Mouse (Mus musculus): ENCODE measurements around the gene Wbp2nl. TPM values are rescaled to one million over a fixed set of nuclear protein-coding genes. Genes with fewer than 3 reads are reported as not detected.

Wbp2nl gene
- total and polyA plus RNA-seq, 2 experiments from 2014 or later: not detected

DNA sequence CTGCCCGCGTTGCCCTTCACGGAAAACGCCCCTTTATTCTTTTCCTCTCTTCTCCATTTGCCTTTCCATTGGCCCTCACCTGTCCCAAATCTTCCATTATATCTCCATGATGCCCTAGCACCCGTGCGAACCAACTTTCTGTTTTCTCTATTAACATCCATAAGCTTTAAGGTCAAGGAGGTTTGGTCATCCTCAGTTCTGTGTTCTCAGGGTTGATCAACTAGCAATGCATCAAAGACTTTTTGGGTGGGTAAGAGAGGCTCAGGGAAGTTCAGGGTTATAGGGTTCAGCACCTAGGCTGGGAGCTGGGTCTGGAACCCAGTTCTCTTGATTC is 24.2 kb upstream of the Wbp2nl start, which contains the start of gene Sept3:
Sept3 (plus strand) TSS at position 301 of the 334 bp plus-strand sequence.
- TF ChIP-seq CTCF (IDR thresholded peaks at IDR 0.05; ENCODE audit: low read depth) (no peak), EP300 (IDR thresholded peaks at IDR 0.05; ENCODE audit: low read depth) (no peak)
- no peak for ATAC-seq (ENCODE audit: insufficient read depth, low read depth)
- Histone ChIP-seq H3K9me3 (replicated peaks; ENCODE audit: control insufficient read depth, low read length) (no peaks in the 10 kb centered on the region), H3K36me3 (replicated peaks; ENCODE audit: control insufficient read depth, insufficient read depth, low read length) (no peaks in the 10 kb centered on the region), H3K27ac (ENCODE audit: low read depth) (no peak within 1 kb of the TSS), H3K4me3 (ENCODE audit: low read depth, low read length) (peak within 1 kb of the TSS; percentile 47), H3K9ac (replicated peaks; ENCODE audit: low read depth, low read length) (no peak within 1 kb of the TSS; the same call in 1 of the 2 replicates), H3K27me3 (ENCODE audit: control insufficient read depth, insufficient read depth, low read length) (peaks cover 46% of the 10 kb centered on the region), H3K4me1 (ENCODE audit: control insufficient read depth, insufficient read depth) (peaks cover 10% of the 10 kb centered on the region), H3K4me2 (ENCODE audit: low read depth, low read length) (peak within 1 kb of the TSS; percentile 85)
- 22% methylated on average over 6 of the region's 6 CpGs for WGBS
- no peak for DNase-seq (ENCODE audit: low spot score)

DNA sequence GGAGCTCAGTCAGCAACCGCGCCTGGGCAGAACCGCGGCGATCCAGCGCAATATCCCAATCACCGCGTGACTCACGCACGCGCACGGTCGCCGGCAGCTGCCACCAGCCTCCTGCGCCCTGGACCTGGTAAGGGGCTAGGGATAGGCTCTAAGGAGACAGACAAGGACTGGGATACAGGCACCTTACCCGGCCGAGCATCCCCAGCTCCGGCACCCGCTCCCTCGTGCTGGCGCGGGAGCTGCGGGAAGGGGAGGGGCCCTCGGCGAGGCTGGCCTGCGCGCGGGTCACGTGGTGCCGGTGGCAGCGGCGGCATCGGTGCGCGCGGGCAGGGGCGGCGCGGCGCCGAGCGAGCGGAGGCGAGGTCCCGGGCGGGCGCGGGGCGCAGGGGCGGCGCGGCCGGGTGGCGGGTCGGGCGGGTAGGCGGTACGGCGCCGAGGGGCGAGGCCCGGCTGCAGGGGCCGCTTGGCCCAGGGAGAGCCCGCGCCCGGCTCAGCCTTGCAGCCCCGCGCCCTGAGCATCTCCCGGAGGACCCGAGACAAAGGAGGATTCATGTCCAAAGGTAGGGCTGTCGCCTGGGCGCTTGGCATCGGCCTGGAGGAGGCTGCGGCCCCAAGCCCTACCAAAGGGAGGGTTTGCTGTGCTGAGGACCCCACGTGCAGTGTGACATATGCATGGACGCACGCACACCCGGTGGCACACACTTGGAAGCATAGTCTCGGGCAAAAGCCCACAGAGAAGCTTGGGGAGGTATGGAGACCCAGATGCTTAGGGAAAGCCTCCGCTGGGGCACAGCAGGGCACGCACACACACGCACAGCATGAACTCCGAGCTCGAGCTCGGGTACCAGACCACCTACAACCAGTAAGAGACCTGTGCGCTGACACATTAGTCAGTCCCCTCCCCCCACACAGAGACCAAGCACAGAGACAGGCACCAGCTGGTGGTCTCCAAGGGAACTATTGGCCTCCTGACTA is 23.5 kb upstream of the Wbp2nl start:
- TF ChIP-seq CTCF (IDR thresholded peaks at IDR 0.05; ENCODE audit: low read depth) (no peak), EP300 (IDR thresholded peaks at IDR 0.05; ENCODE audit: low read depth) (no peak)
- H3K27ac ChIP-seq (ENCODE audit: low read depth): no peak overlapping the region
- ATAC-seq (ENCODE audit: insufficient read depth, low read depth) (peak; percentile 43; the same call in 1 of the 2 replicates), DNase-seq (ENCODE audit: low spot score) (no peak)
- H3K9me3 ChIP-seq (replicated peaks; ENCODE audit: control insufficient read depth, low read length): no peaks in the 10 kb centered on the region
- peak overlapping the region; percentile 85 for H3K4me2 ChIP-seq (ENCODE audit: low read depth, low read length)
- H3K4me3 ChIP-seq (ENCODE audit: low read depth, low read length): peak overlapping the region; percentile 47
- under 1% methylated on average over 66 of the region's 86 CpGs for WGBS
- H3K27me3 ChIP-seq (ENCODE audit: control insufficient read depth, insufficient read depth, low read length): peaks cover 46% of the 10 kb centered on the region
- no peak overlapping the region; the same call in 1 of the 2 replicates for H3K9ac ChIP-seq (replicated peaks; ENCODE audit: low read depth, low read length)
- H3K36me3 ChIP-seq (replicated peaks; ENCODE audit: control insufficient read depth, insufficient read depth, low read length): no peaks in the 10 kb centered on the region
- peaks cover 12% of the 10 kb centered on the region for H3K4me1 ChIP-seq (ENCODE audit: control insufficient read depth, insufficient read depth)

DNA sequence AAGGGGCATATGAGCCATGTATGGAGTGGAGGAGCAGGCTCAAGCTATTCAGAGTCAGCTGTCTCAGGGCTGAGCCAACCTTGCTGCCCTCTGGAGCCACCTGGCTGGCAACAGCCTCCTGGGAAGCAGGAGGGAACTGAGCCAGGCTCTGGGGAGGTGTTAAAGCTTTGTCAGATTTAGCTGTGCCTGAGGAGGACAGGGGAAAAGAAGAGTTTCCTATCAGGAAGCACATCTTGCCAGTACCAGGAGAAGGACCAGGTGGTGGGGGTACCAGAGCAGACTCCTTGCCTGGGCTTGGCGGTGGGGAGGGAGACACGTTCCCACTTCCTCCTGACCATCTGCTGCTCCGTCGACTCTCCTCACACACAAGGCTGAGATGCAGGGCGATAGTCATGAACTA is 21.2 kb upstream of the Wbp2nl start:
- DNase-seq (ENCODE audit: low spot score) (no peak), ATAC-seq (ENCODE audit: insufficient read depth, low read depth) (no peak)
- H3K4me1 ChIP-seq (ENCODE audit: control insufficient read depth, insufficient read depth): peaks cover 21% of the 10 kb centered on the region
- no peak overlapping the region for H3K9ac ChIP-seq (replicated peaks; ENCODE audit: low read depth, low read length)
- peaks cover 34% of the 10 kb centered on the region for H3K27me3 ChIP-seq (ENCODE audit: control insufficient read depth, insufficient read depth, low read length)
- no peaks in the 10 kb centered on the region for H3K36me3 ChIP-seq (replicated peaks; ENCODE audit: control insufficient read depth, insufficient read depth, low read length)
- H3K4me2 ChIP-seq (ENCODE audit: low read depth, low read length): no peak overlapping the region
- no peak overlapping the region for H3K27ac ChIP-seq (ENCODE audit: low read depth)
- 64% methylated on average over 5 of the region's 5 CpGs for WGBS
- H3K4me3 ChIP-seq (ENCODE audit: low read depth, low read length): no peak overlapping the region
- TF ChIP-seq CTCF (IDR thresholded peaks at IDR 0.05; ENCODE audit: low read depth) (no peak), EP300 (IDR thresholded peaks at IDR 0.05; ENCODE audit: low read depth) (no peak)
- H3K9me3 ChIP-seq (replicated peaks; ENCODE audit: control insufficient read depth, low read length): no peaks in the 10 kb centered on the region

DNA sequence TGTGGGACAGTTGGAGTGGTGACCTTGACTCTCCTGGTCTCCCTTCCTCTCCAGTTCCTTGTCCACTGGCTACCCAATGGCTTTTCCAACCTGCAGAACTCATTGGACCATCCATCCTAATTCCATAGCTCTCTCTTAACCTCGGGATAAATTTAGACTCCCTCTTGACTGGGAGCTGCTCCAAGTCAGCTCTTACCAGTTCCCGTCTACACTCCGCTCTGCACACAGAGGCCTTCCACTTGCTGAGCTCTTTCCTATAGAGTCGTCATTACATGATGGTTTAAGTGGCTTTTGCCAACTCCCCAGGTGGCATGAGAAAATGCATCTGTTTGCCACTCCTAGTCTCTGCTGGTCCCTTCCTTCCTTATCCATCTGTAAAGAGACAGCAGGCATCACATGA is 18.1 kb upstream of the Wbp2nl start:
- no peaks in the 10 kb centered on the region for H3K9me3 ChIP-seq (replicated peaks; ENCODE audit: control insufficient read depth, low read length)
- DNase-seq (ENCODE audit: low spot score) (peak; percentile 83), ATAC-seq (ENCODE audit: insufficient read depth, low read depth) (peak; percentile 87)
- peaks cover 12% of the 10 kb centered on the region; the same call in 1 of the 2 replicates for H3K4me1 ChIP-seq (ENCODE audit: control insufficient read depth, insufficient read depth)
- H3K27me3 ChIP-seq (ENCODE audit: control insufficient read depth, insufficient read depth, low read length): peaks cover 14% of the 10 kb centered on the region
- no peak overlapping the region for H3K9ac ChIP-seq (replicated peaks; ENCODE audit: low read depth, low read length)
- H3K4me2 ChIP-seq (ENCODE audit: low read depth, low read length): no peak overlapping the region
- no peak overlapping the region for H3K4me3 ChIP-seq (ENCODE audit: low read depth, low read length)
- 31% methylated on average over 4 of the region's 4 CpGs for WGBS
- peak overlapping the region; percentile 72 for H3K27ac ChIP-seq (ENCODE audit: low read depth)
- TF ChIP-seq EP300 (IDR thresholded peaks at IDR 0.05; ENCODE audit: low read depth) (no peak), CTCF (IDR thresholded peaks at IDR 0.05; ENCODE audit: low read depth) (no peak)
- H3K36me3 ChIP-seq (replicated peaks; ENCODE audit: control insufficient read depth, insufficient read depth, low read length): no peaks in the 10 kb centered on the region

DNA sequence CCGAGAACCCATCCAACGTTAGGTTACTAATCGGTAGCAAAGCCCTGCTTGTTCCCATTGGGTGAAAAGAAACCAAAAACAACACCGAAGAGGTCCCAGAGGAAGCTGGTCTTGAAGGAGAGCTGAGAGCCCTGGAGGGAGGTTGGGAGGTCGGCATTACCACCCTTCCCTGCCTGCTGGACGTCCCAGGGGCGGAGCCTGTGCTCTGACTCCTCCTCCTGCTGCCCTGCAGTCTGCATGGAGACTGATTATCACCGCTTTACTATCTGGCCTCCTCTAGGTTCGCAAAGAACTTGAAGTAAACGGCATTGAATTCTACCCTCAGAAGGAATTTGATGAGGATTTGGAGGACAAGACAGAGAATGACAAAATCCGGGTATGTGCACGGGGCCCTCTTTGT is 12.6 kb upstream of the Wbp2nl start:
- ATAC-seq (ENCODE audit: insufficient read depth, low read depth): no peak
- H3K9ac ChIP-seq (replicated peaks; ENCODE audit: low read depth, low read length): no peak overlapping the region
- 53% methylated on average over 12 of the region's 12 CpGs for WGBS
- H3K4me1 ChIP-seq (ENCODE audit: control insufficient read depth, insufficient read depth): no peaks in the 10 kb centered on the region
- no peak for DNase-seq (ENCODE audit: low spot score)
- no peaks in the 10 kb centered on the region for H3K27me3 ChIP-seq (ENCODE audit: control insufficient read depth, insufficient read depth, low read length)
- TF ChIP-seq CTCF (IDR thresholded peaks at IDR 0.05; ENCODE audit: low read depth): no peak
- TF ChIP-seq EP300 (IDR thresholded peaks at IDR 0.05; ENCODE audit: low read depth): no peak
- no peaks in the 10 kb centered on the region for H3K36me3 ChIP-seq (replicated peaks; ENCODE audit: control insufficient read depth, insufficient read depth, low read length)
- no peak overlapping the region for H3K4me3 ChIP-seq (ENCODE audit: low read depth, low read length)
- no peaks in the 10 kb centered on the region for H3K9me3 ChIP-seq (replicated peaks; ENCODE audit: control insufficient read depth, low read length)
- no peak overlapping the region for H3K27ac ChIP-seq (ENCODE audit: low read depth)
- no peak overlapping the region for H3K4me2 ChIP-seq (ENCODE audit: low read depth, low read length)
